Mouse (Mus musculus) cerebral cortex, adult 2 months (tissue): Measurements from ENCODE around the gene Ier5l.

ENCODE experiments used
- WGBS: fragments of 180-500 bp; shearing (Covaris S2); methylation state at CpG from one replicate; pipeline ENCODE4 v1.1.7; 2018; 5-methylcytosine and 5-hydroxymethylcytosine counted together

Ier5l gene

GRCm38 (mm10) chr2:30474039-30474438 lies at the start of gene Ier5l:
Ier5l (minus strand) TSS chr2:30474219.
- WGBS = under 1% methylated on average over 37 of the region's 37 CpGs

GRCm38 (mm10) chr2:30523727-30524126 lies 49.7 kb upstream of the Ier5l start:
- WGBS = 79% methylated on average over 8 of the region's 8 CpGs

- WGBS = 40% methylated on average over 16 of the region's 16 CpGs
Measured at GRCm38 (mm10) chr2:30510711-30511380, 36.8 kb upstream of the Ier5l start.

- WGBS = 65% methylated on average over 11 of the region's 11 CpGs
Measured at GRCm38 (mm10) chr2:30507138-30507727, 33.2 kb upstream of the Ier5l start.

- WGBS = 24% methylated on average over 22 of the region's 23 CpGs
Measured at GRCm38 (mm10) chr2:30503677-30504621, 29.9 kb upstream of the Ier5l start.

- WGBS = 85% methylated on average over 7 of the region's 7 CpGs
Measured at GRCm38 (mm10) chr2:30501701-30502100, 27.7 kb upstream of the Ier5l start.

- WGBS = 27% methylated on average over 22 of the region's 22 CpGs
Measured at GRCm38 (mm10) chr2:30495909-30496861, 22.2 kb upstream of the Ier5l start.

GRCm38 (mm10) chr2:30495000-30495908 lies 21.2 kb upstream of the Ier5l start:
- 74% methylated on average over 8 of the region's 8 CpGs for WGBS

- WGBS = 85% methylated on average over 2 of the region's 2 CpGs
Measured at GRCm38 (mm10) chr2:30490384-30490783, 16.4 kb upstream of the Ier5l start.

GRCm38 (mm10) chr2:30487597-30487996 lies 13.6 kb upstream of the Ier5l start:
- WGBS = 50% methylated on average over 7 of the region's 7 CpGs

- 85% methylated on average over 1 of the region's 1 CpGs for WGBS
Measured at GRCm38 (mm10) chr2:30478526-30478925, 4.5 kb upstream of the Ier5l start.

GRCm38 (mm10) chr2:30476241-30476640 lies 2.2 kb upstream of the Ier5l start:
- 73% methylated on average over 2 of the region's 2 CpGs for WGBS

- 91% methylated on average over 7 of the region's 7 CpGs for WGBS
Measured at GRCm38 (mm10) chr2:30475457-30475856, 1.4 kb upstream of the Ier5l start.

- 42% methylated on average over 4 of the region's 4 CpGs for WGBS
Measured at GRCm38 (mm10) chr2:30474776-30475175, 757 bp upstream of the Ier5l start.

- under 1% methylated on average over 76 of the region's 80 CpGs for WGBS
Measured at GRCm38 (mm10) chr2:30473431-30474031, 488 bp downstream of the Ier5l start.

- under 1% methylated on average over 60 of the region's 60 CpGs for WGBS
Measured at GRCm38 (mm10) chr2:30472731-30473351, 1.2 kb downstream of the Ier5l start.

GRCm38 (mm10) chr2:30471795-30472720 lies 2.0 kb downstream of the Ier5l start:
- WGBS = under 1% methylated on average over 50 of the region's 51 CpGs

- WGBS = 28% methylated on average over 8 of the region's 8 CpGs
Measured at GRCm38 (mm10) chr2:30471051-30471450, 3.0 kb downstream of the Ier5l start.
